Mouse (Mus musculus): ENCODE data around the gene Trmt5. TPM values are rescaled to one million over a fixed set of nuclear protein-coding genes. Genes with fewer than 3 reads are reported as not detected.
A peak's percentile ranks its signal among the peaks of the same experiment; 100 is the strongest.

Trmt5 gene
- polyA plus RNA-seq (2012; rRNA removed): 4.9 and 6.6 TPM in 2 replicates

GRCm38 (mm10) chr12:73286287-73287092, at the start of gene Trmt5, which contains the start of gene Slc38a6:
Trmt5 (minus strand) TSS chr12:73286710.
Slc38a6 (plus strand) TSS chr12:73286779.
- no peak for DNase-seq (ENCODE audit: low read depth)

DNA sequence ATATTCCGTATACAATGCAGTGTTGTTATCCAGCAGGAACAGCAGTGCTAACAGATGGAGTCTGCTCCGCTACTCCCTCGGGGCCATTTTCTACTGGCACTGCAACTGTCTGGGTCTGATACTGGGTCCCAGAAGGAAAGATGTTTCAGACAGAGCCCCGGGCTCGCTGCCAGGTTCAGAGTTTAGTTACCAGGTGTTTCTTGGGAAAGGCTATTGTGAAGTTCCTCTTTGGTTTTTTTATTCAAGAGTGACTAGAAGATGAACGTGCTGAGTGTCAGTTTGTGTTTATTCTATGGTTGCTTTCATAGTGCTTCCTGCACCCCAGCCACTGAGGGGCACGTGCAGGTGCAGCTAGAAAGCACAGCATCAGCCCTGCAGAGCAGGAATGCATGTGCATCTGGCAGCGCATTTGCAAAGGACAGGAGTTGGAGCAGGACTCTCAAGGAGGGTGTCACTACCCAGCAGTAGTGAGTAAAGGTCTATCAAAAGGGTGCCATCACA, 47.6 kb upstream of the Trmt5 start:
- DNase-seq (ENCODE audit: low read depth): no peak

GRCm38 (mm10) chr12:73332701-73333100, 46.2 kb upstream of the Trmt5 start:
- DNase-seq (ENCODE audit: low read depth): no peak

DNA sequence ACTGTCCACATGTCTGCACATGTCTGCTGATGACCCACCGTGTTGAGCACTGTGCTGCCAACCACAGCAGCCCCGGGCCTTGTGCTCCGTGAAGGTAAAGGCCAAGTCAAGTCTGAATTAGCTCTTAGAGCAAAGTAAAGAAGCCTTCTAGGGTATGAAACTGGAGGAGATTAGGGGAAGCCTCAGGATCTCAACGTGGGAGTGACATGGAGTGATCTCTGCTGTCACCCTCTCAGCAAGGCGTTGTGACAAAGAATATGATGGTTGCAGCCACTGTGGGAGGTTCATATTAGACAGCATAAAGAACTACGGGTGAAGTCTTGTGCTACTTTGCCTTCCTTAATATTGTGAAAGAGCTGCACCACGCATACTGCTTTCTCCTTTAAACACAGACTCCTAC, 43.7 kb upstream of the Trmt5 start:
- peak; percentile 54 for DNase-seq (ENCODE audit: low read depth)

DNA sequence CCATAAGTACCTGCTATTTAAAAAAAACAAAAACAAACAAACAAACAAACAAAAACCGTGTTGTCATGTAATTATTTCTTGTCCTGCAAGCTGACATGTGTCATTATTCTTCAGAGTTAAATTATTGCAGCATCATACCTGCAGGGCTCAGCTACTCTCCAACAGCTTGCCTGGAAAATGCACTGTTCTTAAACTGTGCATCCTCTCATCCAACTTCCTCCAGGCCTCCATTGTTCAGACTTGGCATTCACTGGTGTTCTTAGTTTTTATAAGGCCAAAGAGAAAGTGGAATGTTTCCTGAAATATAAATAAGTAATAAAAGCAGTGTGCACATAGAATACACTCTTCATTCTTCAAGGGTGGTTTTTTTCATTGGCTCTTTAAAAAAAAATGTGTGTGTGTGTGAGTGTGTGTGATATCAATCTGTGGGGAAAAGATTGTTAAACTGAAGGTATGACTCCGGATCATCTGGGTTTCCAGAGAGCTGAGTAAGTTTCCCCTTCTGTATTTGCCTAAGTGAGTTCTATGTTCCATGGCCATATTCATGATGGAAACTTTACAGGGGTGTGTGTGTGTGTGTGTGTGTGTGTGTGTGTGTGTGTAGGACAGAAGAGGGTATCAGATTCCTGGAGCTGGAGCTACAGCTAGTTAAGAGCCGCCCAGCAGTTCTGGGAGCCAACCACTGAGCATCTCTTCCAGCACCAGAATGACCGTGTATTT, 42.1 kb upstream of the Trmt5 start:
- DNase-seq (ENCODE audit: low read depth): no peak

- no peak for DNase-seq (ENCODE audit: low read depth)
Observed at GRCm38 (mm10) chr12:73327381-73327780, 40.9 kb upstream of the Trmt5 start.

GRCm38 (mm10) chr12:73325617-73326016, 39.1 kb upstream of the Trmt5 start:
- DNase-seq (ENCODE audit: low read depth): no peak

DNA sequence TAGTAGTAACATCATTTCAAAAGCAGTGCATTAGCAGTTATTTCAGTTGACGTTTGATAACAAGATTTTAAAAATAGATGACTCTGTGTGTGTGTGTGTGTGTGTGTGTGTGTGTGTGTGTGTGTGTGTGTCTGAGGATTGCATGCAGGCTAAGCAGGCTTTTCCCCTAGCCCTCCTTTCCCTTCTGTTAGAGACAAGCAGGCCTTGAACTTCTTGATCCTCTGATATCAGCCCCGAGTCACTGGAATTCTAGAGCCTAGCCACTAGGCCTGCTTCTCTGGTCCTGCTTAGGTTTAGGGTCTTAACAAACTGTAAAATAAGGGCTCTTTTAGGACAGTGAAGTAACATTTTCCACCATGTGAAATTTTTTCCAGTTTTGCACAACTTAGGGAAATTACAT, 38.7 kb upstream of the Trmt5 start:
- no peak for DNase-seq (ENCODE audit: low read depth)

DNA sequence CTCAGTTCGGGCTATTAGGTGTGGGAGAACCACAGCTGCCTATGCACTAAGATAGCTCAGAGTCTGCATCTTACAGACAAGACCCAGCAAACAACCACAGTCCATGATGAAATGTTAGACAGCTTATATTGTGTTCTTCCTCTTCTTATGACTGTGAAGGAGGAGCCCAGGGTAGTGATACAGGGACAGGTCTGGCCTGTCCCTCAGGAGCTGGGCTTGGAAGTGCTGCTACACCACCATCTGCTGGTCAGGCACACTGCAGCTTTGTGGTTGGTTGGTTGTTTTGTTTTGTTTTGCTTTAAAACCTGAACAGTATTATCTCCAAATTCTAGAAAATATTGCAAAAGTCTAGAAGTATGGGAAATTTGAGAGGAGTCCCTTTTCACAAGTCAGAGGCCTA, 38.2 kb upstream of the Trmt5 start:
- DNase-seq (ENCODE audit: low read depth): no peak

GRCm38 (mm10) chr12:73324180-73324586, 37.7 kb upstream of the Trmt5 start:
- DNase-seq (ENCODE audit: low read depth): no peak

GRCm38 (mm10) chr12:73317706-73318686, 31.5 kb upstream of the Trmt5 start:
- DNase-seq (ENCODE audit: low read depth): no peak

GRCm38 (mm10) chr12:73308711-73309110, 22.2 kb upstream of the Trmt5 start:
- DNase-seq (ENCODE audit: low read depth): no peak

- no peak for DNase-seq (ENCODE audit: low read depth)
Observed at GRCm38 (mm10) chr12:73307750-73308149, 21.2 kb upstream of the Trmt5 start.

- DNase-seq (ENCODE audit: low read depth): no peak
Observed at GRCm38 (mm10) chr12:73304636-73305035, 18.1 kb upstream of the Trmt5 start.

DNA sequence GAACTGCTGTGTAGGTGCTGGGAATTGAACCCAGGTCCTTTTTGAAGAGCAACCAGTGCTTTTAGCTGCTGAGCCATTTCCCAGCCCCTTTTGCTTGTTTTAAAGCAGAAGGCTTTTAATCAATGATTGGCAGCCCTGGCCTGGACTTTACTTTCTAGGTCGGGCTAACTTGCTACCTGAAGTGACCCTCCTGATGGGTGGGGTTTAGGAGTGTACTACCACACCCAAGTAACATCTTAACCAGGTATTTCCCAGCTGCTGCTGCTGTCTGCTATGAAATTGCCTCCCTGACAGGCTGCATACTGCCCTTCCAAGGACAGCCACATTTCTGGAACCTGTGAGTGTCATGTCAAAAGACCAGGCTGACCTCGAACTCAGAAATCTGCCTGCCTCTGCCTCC, 14.0 kb upstream of the Trmt5 start:
- no peak for DNase-seq (ENCODE audit: low read depth)

- no peak for DNase-seq (ENCODE audit: low read depth)
Observed at GRCm38 (mm10) chr12:73298621-73299020, 12.1 kb upstream of the Trmt5 start.

DNA sequence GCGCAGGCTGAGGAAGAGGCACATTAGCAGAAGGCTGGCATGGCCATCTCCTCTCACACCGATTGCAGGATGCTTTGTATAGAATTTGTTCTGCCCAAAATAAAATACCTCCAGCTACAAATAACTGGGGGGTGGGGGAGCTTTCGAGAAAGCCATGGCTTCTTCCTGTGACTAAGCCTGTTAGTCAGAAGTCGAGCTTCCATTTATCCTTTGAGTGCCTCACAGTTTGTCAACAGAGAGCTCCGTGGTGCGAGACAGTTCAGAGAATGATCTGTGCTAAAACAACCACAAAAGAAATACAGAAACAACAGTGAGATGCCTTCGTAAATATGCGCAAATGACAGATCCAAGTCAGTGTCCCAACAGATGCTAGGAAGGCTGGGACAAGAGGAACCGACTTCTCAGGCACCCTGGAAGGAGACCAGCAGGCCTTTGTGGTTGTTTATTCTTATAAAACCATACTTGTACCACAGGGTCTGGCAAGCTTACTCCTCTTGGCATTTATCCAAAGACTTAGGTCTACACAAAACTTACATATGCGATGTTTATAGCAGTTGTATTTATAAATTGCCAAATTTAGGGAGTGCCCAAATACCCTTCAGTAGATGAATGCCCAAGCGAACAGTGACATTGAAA, 9.1 kb upstream of the Trmt5 start:
- no peak for DNase-seq (ENCODE audit: low read depth)

GRCm38 (mm10) chr12:73294884-73295283, 8.4 kb upstream of the Trmt5 start:
- no peak for DNase-seq (ENCODE audit: low read depth)

DNA sequence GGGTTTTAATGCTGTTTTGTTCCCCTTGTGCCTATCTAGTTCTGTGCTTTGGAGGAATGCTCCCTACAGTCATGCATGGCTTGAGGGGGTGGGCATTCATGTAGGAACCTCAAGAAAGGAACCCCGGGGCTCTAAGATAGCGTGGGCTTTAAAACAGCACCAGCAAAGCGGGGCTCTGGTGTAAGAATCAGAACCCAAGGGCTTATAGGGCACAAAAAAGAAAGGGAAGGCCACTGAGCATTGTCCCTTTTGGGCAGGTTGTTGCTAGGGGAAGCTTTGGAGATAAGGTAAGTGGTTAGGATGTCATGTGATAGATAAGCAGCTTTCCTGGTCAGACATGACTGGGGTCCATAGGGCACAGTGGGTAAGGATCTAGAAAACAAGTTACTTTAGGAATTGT, 2.1 kb upstream of the Trmt5 start:
- no peak for DNase-seq (ENCODE audit: low read depth)

DNA sequence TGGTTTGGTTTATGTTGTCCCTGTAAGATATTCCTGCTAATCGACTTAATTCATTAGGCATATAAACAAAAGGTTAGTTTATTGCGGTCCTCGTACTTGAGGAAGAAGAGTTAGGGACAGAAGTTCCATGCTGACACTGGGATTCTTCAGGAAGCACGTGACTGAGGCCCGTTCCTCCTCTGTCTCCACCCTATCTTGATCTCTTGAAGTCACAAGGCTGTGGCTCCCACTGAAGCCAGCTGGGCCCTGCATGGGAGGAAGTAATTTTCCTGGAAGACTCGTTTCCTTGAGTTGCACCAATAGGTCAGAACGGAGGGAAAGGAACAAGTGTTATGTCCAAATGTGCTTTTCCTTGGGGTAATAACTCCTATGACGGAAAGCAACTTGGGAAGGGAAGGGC, 1.1 kb upstream of the Trmt5 start:
- no peak for DNase-seq (ENCODE audit: low read depth)

DNA sequence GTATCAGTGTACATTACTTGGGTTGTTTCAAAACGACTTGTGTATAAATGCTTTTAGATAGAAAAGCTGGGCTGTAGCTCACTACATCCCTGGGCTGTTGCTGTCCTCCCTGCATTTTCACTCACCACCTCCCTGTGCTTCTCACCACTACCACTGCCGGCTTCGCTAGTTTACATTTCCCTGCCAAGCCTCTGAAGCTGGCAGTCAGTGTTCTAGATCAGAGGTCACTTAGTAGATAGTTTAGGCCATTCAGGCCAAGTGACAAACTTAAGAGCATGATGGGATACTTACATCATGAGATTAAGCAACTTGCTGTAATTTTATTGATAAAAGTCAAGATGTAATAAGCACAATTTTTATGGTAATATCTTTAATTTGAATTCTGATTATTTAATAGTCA, 11.6 kb downstream of the Trmt5 start:
- DNase-seq (ENCODE audit: low read depth): no peak
